Mouse (Mus musculus) liver, embryonic 15.5 days (tissue): ENCODE measurements around the gene Aktip. TPM values are rescaled to one million over a fixed set of nuclear protein-coding genes. Genes with fewer than 3 reads are reported as not detected.
A peak's percentile ranks its signal among the peaks of the same experiment; 100 is the strongest.

Experiments
- ATAC-seq: fragments of 200-750 bp; cut with Nextera tagmentation; 2 replicates; pipeline ENCODE4 v1.8.0; 2017; ENCODE audit warnings: moderate number of reproducible peaks, mild to moderate bottlenecking, moderate library complexity; ENCODE audit not compliant: insufficient read depth
- H3K27ac ChIP-seq: fragments of 300-500 bp; sonication (generic); replicated peaks from 2 replicates; pipeline ENCODE4 v1.5.1; 2015; ENCODE audit warnings: mild to moderate bottlenecking, inconsistent platforms
- H3K27me3 ChIP-seq: fragments of 300-500 bp; sonication (generic); 2 replicates; pipeline ENCODE4 v1.6.1; 2015; ENCODE audit warnings: mild to moderate bottlenecking, inconsistent platforms
- H3K36me3 ChIP-seq: fragments of 300-500 bp; sonication (generic); replicated peaks from 2 replicates; pipeline ENCODE4 v1.6.1; 2015; ENCODE audit warnings: moderate library complexity, mild to moderate bottlenecking, inconsistent platforms
- H3K4me1 ChIP-seq: fragments of 300-500 bp; sonication (generic); replicated peaks from 2 replicates; pipeline ENCODE4 v1.6.1; 2015; ENCODE audit warnings: inconsistent platforms
- H3K4me2 ChIP-seq: fragments of 300-500 bp; sonication (generic); 2 replicates; pipeline ENCODE4 v1.6.1; 2015; ENCODE audit warnings: moderate library complexity, mild to moderate bottlenecking, inconsistent platforms
- H3K4me3 ChIP-seq: fragments of 300-500 bp; sonication (generic); replicated peaks from 2 replicates; pipeline ENCODE4 v1.5.1; 2015; ENCODE audit warnings: mild to moderate bottlenecking, inconsistent platforms
- H3K9ac ChIP-seq: fragments of 300-500 bp; sonication (generic); 2 replicates; pipeline ENCODE4 v1.6.1; 2015; ENCODE audit warnings: moderate library complexity, mild to moderate bottlenecking, inconsistent platforms
- H3K9me3 ChIP-seq: fragments of 300-500 bp; sonication (generic); replicated peaks from 2 replicates; pipeline ENCODE4 v1.6.1; 2016; ENCODE audit warnings: inconsistent platforms
- WGBS: fragments of 180-500 bp; shearing (Covaris S2); methylation state at CpG from one replicate; pipeline ENCODE4 v1.1.7; 2015; ENCODE audit warnings: mixed read lengths; ENCODE audit not compliant: insufficient replicate concordance; 5-methylcytosine and 5-hydroxymethylcytosine counted together
- polyA plus RNA-seq: library from polyadenylated mRNA; unstranded; fragments of >200 nt; fragmentation: Nextera tagmentation; extraction: Ambion mirVana; gene quantifications from 2 replicates; pipeline ENCODE4 v1.2.1, GENCODE M21; 2015

Gene Aktip
- polyA plus RNA-seq, 1 experiment from 2014 or later: 7.0 TPM

- ATAC-seq: no peak
These were observed 111.3 kb downstream of the Aktip start for GRCm38 (mm10) chr8:91088452-91088851.

DNA sequence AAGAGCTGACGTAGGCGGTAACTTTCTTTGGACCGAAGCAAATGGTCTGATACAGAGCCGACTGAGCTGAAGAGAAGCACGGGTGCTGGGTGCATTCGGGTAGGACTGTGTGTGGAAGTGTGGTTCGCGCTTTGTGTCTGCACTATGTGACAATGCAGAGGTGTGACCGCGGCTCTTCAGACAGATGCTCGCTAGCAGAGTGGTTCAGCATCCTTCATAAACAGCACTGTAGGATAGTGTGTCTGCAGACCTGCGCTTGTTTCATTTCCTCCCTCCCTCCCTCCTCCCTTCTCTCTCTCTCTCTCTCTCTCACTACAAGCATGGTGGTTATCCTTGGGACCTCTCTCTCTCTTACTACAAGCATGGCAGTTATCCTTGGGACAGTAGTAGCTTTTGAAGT, 117.3 kb downstream of the Aktip start:
- no peak overlapping the region for H3K4me2 ChIP-seq
- ATAC-seq: no peak
- H3K4me3 ChIP-seq: no peak overlapping the region
- peaks cover 2% of the 10 kb centered on the region; the same call in 1 of the 2 replicates for H3K4me1 ChIP-seq
- H3K9me3 ChIP-seq: no peaks in the 10 kb centered on the region
- WGBS: 53% methylated on average over 12 of the region's 12 CpGs
- H3K27ac ChIP-seq: no peak overlapping the region
- H3K9ac ChIP-seq: no peak overlapping the region
- H3K27me3 ChIP-seq: no peaks in the 10 kb centered on the region
- H3K36me3 ChIP-seq: peaks cover 44% of the 10 kb centered on the region

More at GRCm38 (mm10) chr8:91088452-91088851, 111.3 kb downstream of the Aktip start:
- Histone ChIP-seq H3K27ac (no peak overlapping the region), H3K36me3 (peaks cover 54% of the 10 kb centered on the region), H3K27me3 (no peaks in the 10 kb centered on the region), H3K4me3 (no peak overlapping the region), H3K4me2 (no peak overlapping the region), H3K9ac (no peak overlapping the region), H3K9me3 (no peaks in the 10 kb centered on the region), H3K4me1 (no peaks in the 10 kb centered on the region)
- 85% methylated on average over 7 of the region's 7 CpGs for WGBS

- peak; percentile 44; the same call in 1 of the 2 replicates for ATAC-seq
These were observed 117.9 kb downstream of the Aktip start for GRCm38 (mm10) chr8:91081911-91082310.

GRCm38 (mm10) chr8:91079678-91080077, 120.1 kb downstream of the Aktip start:
- Histone ChIP-seq H3K4me2 (no peak overlapping the region), H3K9me3 (no peaks in the 10 kb centered on the region), H3K36me3 (peaks cover 41% of the 10 kb centered on the region), H3K27ac (no peak overlapping the region), H3K9ac (no peak overlapping the region), H3K4me1 (peaks cover 8% of the 10 kb centered on the region; the same call in 1 of the 2 replicates), H3K4me3 (no peak overlapping the region), H3K27me3 (no peaks in the 10 kb centered on the region)
- WGBS: 85% methylated on average over 2 of the region's 2 CpGs
- ATAC-seq: no peak

More at GRCm38 (mm10) chr8:91081911-91082310, 117.9 kb downstream of the Aktip start:
- no peak overlapping the region for H3K4me3 ChIP-seq
- no peak overlapping the region for H3K27ac ChIP-seq
- H3K9ac ChIP-seq: no peak overlapping the region
- peaks cover 43% of the 10 kb centered on the region for H3K36me3 ChIP-seq
- 24% methylated on average over 7 of the region's 7 CpGs for WGBS
- peaks cover 7% of the 10 kb centered on the region; the same call in 1 of the 2 replicates for H3K4me1 ChIP-seq
- no peak overlapping the region for H3K4me2 ChIP-seq
- no peaks in the 10 kb centered on the region for H3K9me3 ChIP-seq
- H3K27me3 ChIP-seq: no peaks in the 10 kb centered on the region

DNA sequence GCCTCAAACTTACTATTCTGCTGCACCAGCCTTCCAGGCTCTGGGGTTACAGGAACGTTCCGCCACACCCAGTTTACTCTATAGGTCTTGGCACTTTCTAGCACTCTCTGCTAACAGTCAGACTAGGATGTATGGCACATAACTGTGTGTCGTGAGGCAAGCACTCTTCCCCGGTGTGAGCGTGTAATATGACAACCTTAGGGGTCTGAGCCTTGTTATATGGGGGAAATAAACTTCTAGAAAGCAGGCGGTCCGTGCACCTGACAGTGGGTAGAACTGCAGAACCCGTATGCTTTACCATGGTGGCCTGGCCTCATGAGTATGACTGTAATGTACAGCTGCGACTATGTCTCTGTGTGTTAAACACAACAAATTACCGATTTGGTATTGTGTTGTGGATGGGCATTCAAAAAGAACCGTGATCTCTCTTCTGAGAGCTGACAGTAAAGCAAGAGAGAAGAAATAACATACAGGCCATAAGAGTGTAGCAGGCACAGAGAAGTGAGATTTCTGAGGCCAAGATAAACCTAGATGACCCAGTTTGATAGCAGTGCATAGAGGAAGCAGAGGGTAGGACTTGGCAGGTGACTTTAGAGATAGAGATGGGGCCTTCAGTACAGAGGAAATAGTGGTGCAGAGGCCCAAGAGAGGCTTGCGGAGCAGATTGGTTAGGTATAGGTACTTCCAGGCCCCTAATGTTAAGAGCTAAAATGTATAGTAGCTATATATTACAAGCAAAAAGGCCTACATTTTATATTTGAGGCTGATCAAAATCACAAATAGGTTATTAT, 122.5 kb downstream of the Aktip start:
- H3K9me3 ChIP-seq: no peaks in the 10 kb centered on the region
- 50% methylated on average over 12 of the region's 12 CpGs for WGBS
- H3K27ac ChIP-seq: no peak overlapping the region
- no peak overlapping the region for H3K4me2 ChIP-seq
- no peaks in the 10 kb centered on the region for H3K27me3 ChIP-seq
- H3K9ac ChIP-seq: no peak overlapping the region
- ATAC-seq: 0 out of 2 replicates have a peak, but pooled peaks have one; percentile 24
- peaks cover 30% of the 10 kb centered on the region for H3K36me3 ChIP-seq
- peaks cover 8% of the 10 kb centered on the region; the same call in 1 of the 2 replicates for H3K4me1 ChIP-seq
- H3K4me3 ChIP-seq: no peak overlapping the region

DNA sequence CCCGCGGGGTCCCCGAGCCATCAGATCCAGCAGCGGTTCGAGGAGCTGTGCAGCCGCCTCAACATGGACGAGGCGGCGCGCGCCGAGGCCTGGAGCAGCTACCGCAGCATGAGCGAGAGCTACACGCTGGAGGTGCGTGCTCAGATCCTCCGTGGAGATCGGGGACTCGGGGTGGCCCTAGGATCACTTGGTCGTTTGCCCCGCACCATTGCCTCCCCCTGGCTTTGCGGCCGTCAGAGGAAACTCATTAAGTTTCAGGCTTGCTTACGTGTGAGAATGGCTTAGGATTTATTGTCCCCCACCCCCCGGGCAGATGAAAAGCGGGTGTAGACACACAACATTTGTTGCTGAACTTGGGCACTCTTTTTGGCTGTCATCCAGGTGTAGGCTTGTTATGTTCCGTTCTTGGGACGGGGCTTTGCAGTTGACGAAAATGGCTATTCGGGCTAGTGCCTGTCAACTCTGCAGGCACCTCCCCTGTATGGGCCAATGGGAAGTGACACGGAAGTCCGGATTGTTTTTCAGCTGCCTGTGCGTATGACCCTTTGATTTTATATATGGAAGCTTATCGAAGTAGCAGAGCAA, 129.4 kb downstream of the Aktip start:
- WGBS: under 1% methylated on average over 34 of the region's 34 CpGs
- H3K36me3 ChIP-seq: peaks cover 2% of the 10 kb centered on the region; the same call in 1 of the 2 replicates
- peaks cover 27% of the 10 kb centered on the region for H3K4me1 ChIP-seq
- no peaks in the 10 kb centered on the region for H3K9me3 ChIP-seq
- peak overlapping the region; percentile 84 for H3K9ac ChIP-seq
- ATAC-seq: peak; percentile 77
- peak overlapping the region; percentile 85 for H3K4me2 ChIP-seq
- no peaks in the 10 kb centered on the region for H3K27me3 ChIP-seq
- H3K4me3 ChIP-seq: peak overlapping the region; percentile 91
- H3K27ac ChIP-seq: peak overlapping the region; percentile 92

DNA sequence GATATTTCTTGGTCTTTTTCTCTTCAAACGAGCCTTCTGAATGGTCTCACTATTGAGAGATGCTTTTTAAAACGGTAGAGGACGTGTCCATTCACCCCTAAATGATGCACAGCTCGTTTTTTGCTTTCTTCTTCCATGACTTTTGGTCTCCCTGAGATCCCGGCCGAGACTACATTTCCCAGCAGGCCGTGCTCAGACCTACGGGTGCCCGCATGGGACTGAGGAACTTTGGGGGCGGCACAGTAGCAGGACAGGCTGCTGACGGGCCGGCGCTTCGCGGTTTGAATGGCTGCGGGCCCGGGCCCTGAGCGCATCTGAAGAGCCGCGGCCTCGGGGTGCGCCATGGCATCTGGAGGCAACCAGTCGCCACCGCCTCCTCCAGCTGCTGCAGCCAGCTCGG, 129.9 kb downstream of the Aktip start, which contains the start of gene Rbl2:
Rbl2 (plus strand) TSS at position 224 of the 400 bp plus-strand sequence.
- no peaks in the 10 kb centered on the region for H3K9me3 ChIP-seq
- peaks cover 27% of the 10 kb centered on the region for H3K4me1 ChIP-seq
- no peaks in the 10 kb centered on the region; the same call in 1 of the 2 replicates for H3K36me3 ChIP-seq
- H3K27me3 ChIP-seq: no peaks in the 10 kb centered on the region
- peak; percentile 94 for ATAC-seq
- peak within 1 kb of the TSS; percentile 91 for H3K4me3 ChIP-seq
- peak within 1 kb of the TSS; percentile 84 for H3K9ac ChIP-seq
- WGBS: 0% methylated on average over 25 of the region's 25 CpGs
- H3K4me2 ChIP-seq: peak within 1 kb of the TSS; percentile 85
- peak within 1 kb of the TSS; percentile 92 for H3K27ac ChIP-seq

DNA sequence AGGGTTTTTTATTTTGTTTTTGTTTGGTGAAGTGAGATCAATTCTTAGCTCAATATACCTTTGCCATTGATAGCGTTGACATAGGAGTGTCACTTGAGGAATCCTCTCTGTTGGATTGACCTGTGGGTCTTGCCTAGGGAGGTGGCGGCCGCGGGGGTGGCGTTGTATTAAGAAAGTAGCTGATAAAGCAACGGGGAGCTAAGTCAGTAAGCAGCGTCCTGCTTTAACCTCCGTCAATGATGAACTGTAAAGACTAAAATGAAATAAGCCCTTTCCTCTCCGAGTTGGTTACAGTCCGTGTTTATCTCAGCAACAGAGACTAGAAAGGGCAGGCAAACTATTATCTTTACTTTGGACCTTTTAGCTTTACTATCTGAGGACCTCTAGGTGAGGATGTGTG, 130.4 kb downstream of the Aktip start:
- Histone ChIP-seq H3K36me3 (no peaks in the 10 kb centered on the region), H3K9ac (peak overlapping the region; percentile 84), H3K4me1 (peaks cover 27% of the 10 kb centered on the region), H3K4me3 (peak overlapping the region; percentile 91), H3K9me3 (no peaks in the 10 kb centered on the region), H3K27ac (peak overlapping the region; percentile 92), H3K27me3 (no peaks in the 10 kb centered on the region), H3K4me2 (peak overlapping the region; percentile 85)
- WGBS: 4% methylated on average over 10 of the region's 10 CpGs
- ATAC-seq: peak; percentile 40

DNA sequence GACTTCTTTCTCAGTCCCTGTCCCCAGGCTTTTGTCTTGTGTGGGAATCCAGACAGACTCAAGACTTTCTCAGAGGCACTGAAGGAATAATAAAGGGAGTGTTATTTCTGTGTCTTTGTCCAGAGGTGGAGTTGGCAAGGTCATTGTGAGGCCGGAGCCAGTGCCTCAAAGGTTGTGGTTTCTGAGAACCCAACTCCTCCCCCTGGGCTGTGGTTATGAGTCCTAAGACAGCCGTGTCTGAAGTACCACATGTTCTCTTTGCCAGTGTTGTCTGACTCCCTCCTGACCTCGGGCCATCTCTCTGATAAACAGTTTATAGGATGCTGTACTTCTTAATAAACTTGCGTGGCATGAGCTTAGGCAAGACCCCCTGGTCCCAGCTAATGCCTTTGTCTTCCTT, 134.6 kb downstream of the Aktip start:
- Histone ChIP-seq H3K9ac (no peak overlapping the region), H3K36me3 (no peaks in the 10 kb centered on the region), H3K9me3 (no peaks in the 10 kb centered on the region), H3K27me3 (no peaks in the 10 kb centered on the region), H3K4me2 (no peak overlapping the region), H3K27ac (no peak overlapping the region), H3K4me1 (peaks cover 15% of the 10 kb centered on the region), H3K4me3 (no peak overlapping the region)
- ATAC-seq: no peak
- WGBS: 18% methylated on average over 4 of the region's 4 CpGs
